Mouse (Mus musculus) heart, embryonic 12.5 days (tissue): ENCODE measurements around the gene Tnik. TPM values are rescaled to one million over a fixed set of nuclear protein-coding genes. Genes with fewer than 3 reads are reported as not detected.

ENCODE experiments used
- ATAC-seq: fragments of 200-750 bp; cut with Nextera tagmentation; 2 replicates; pipeline ENCODE4 v1.8.0; 2017; ENCODE audit warnings: moderate TSS enrichment, moderate library complexity; ENCODE audit not compliant: insufficient number of reproducible peaks, low FRiP score
- H3K27ac ChIP-seq: fragments of 300-500 bp; sonication (generic); 2 replicates; pipeline ENCODE4 v1.5.1; 2016; ENCODE audit warnings: mild to moderate bottlenecking, moderate library complexity; ENCODE audit not compliant: poor library complexity, severe bottlenecking
- H3K27me3 ChIP-seq: fragments of 300-500 bp; sonication (generic); replicated peaks from 2 replicates; pipeline ENCODE4 v1.6.1; 2016; ENCODE audit warnings: mild to moderate bottlenecking, moderate library complexity
- H3K36me3 ChIP-seq: fragments of 300-500 bp; sonication (generic); 2 replicates; pipeline ENCODE4 v1.6.1; 2016; ENCODE audit warnings: mild to moderate bottlenecking, moderate library complexity
- H3K4me1 ChIP-seq: fragments of 300-500 bp; sonication (generic); replicated peaks from 2 replicates; pipeline ENCODE4 v1.6.1; 2016; ENCODE audit warnings: mild to moderate bottlenecking
- H3K4me2 ChIP-seq: fragments of 300-500 bp; sonication (generic); 2 replicates; pipeline ENCODE4 v1.6.1; 2016; ENCODE audit warnings: mild to moderate bottlenecking, moderate library complexity
- H3K4me3 ChIP-seq: fragments of 300-500 bp; sonication (generic); 2 replicates; pipeline ENCODE4 v1.5.1; 2016; ENCODE audit warnings: mild to moderate bottlenecking
- H3K9ac ChIP-seq: fragments of 300-500 bp; sonication (generic); 2 replicates; pipeline ENCODE4 v1.6.1; 2016; ENCODE audit warnings: mild to moderate bottlenecking, moderate library complexity
- H3K9me3 ChIP-seq: fragments of 300-500 bp; sonication (generic); replicated peaks from 2 replicates; pipeline ENCODE4 v1.6.1; 2016; ENCODE audit warnings: mild to moderate bottlenecking, moderate library complexity
- WGBS: fragments of 180-500 bp; shearing (Covaris S2); methylation state at CpG from one replicate; pipeline ENCODE4 v1.1.7; 2016; 5-methylcytosine and 5-hydroxymethylcytosine counted together
- polyA plus RNA-seq: library from polyadenylated mRNA; unstranded; fragments of >200 nt; fragmentation: Nextera tagmentation; extraction: Ambion mirVana; gene quantifications from 2 replicates; pipeline ENCODE4 v1.2.1, GENCODE M21; 2016

Tnik gene
- polyA plus RNA-seq, 1 experiment from 2014 or later: 10.3 TPM

DNA sequence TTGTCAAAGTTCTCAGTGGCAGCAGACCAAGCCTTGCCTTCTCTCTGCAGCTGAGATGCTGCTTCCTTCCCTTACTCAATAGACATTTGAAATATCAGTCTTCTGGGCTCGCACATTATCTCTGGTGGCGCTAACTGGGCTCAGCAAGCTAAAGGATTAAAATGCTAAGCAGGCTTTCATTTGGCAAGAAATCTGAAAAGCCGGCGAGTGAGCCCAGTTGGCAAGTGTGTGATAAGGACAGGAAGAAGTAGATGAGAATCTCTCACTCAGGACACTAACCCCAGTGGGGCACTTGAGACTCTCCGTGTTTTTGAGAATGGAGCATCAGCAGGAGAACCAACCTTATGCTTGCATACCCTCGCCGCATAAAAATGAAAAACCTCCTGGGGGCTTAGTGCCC is 417.8 kb downstream of the Tnik start:
- H3K27me3 ChIP-seq: no peaks in the 10 kb centered on the region

GRCm38 (mm10) chr3:28681866-28682265 is 418.9 kb downstream of the Tnik start:
- ATAC-seq: no peak
- Histone ChIP-seq H3K9me3 (peaks cover 3% of the 10 kb centered on the region; the same call in 1 of the 2 replicates), H3K4me2 (no peak overlapping the region), H3K36me3 (no peaks in the 10 kb centered on the region), H3K9ac (no peak overlapping the region), H3K4me3 (no peak overlapping the region), H3K27ac (no peak overlapping the region), H3K27me3 (no peaks in the 10 kb centered on the region), H3K4me1 (0 out of 2 replicates have a peak, but pooled peaks cover 6% of the 10 kb centered on the region)
- 33% methylated on average over 6 of the region's 6 CpGs for WGBS

More for the DNA sequence above, 417.8 kb downstream of the Tnik start:
- H3K27ac ChIP-seq: no peak overlapping the region
- H3K4me2 ChIP-seq: no peak overlapping the region
- peaks cover 3% of the 10 kb centered on the region; the same call in 1 of the 2 replicates for H3K9me3 ChIP-seq
- no peak overlapping the region for H3K9ac ChIP-seq
- H3K4me1 ChIP-seq: 0 out of 2 replicates have a peak, but pooled peaks cover 6% of the 10 kb centered on the region
- H3K4me3 ChIP-seq: no peak overlapping the region
- no peaks in the 10 kb centered on the region for H3K36me3 ChIP-seq
- no peak for ATAC-seq
- WGBS: 42% methylated on average over 7 of the region's 7 CpGs

DNA sequence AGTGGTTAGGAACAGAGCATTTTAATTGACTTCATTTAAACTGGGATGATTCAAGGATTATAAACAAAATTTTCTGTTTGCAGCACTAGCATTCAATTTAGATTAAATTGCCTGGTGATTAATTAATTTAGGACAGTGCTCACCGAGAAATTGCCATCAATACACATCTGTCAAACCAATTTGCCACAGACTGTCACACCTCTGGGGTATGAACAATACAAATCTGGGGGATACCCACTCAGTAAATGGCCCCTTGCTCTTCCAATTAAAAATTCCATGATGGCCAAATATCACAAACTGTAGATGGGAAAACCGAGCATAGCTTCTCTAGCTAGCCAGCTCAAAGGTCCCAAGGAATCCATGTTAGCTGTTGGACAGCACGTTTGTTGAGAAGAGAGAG is 419.4 kb downstream of the Tnik start:
- H3K4me2 ChIP-seq: no peak overlapping the region
- H3K9me3 ChIP-seq: peaks cover 3% of the 10 kb centered on the region; the same call in 1 of the 2 replicates
- no peak overlapping the region for H3K4me3 ChIP-seq
- WGBS: 62% methylated on average over 3 of the region's 3 CpGs
- no peak for ATAC-seq
- no peak overlapping the region for H3K27ac ChIP-seq
- H3K4me1 ChIP-seq: 0 out of 2 replicates have a peak, but pooled peaks cover 6% of the 10 kb centered on the region
- no peaks in the 10 kb centered on the region for H3K27me3 ChIP-seq
- no peaks in the 10 kb centered on the region for H3K36me3 ChIP-seq
- no peak overlapping the region for H3K9ac ChIP-seq

GRCm38 (mm10) chr3:28685510-28685909 is 422.5 kb downstream of the Tnik start:
- no peaks in the 10 kb centered on the region for H3K36me3 ChIP-seq
- WGBS: 47% methylated on average over 2 of the region's 2 CpGs

DNA sequence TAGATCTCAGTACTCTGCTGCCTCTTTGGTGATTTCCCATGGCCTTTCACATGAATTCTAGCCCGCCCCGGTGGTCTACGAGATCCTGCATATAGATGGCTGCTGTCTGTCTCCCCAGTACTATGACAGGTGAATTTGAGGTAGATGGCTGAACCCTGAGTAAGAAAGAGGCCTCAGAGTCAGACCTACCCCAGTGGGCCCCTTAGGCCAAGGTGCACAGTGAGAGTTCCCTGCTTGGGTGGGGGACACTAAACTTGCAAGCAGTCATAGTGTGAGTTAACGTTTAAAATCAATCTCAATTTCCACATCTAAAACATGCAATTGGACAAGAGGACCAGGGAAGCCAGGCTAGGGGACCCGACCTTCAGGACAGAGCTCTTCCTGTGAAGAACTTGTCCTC is 431.8 kb downstream of the Tnik start:
- no peaks in the 10 kb centered on the region for H3K36me3 ChIP-seq
- WGBS: 85% methylated on average over 5 of the region's 5 CpGs
- no peak for ATAC-seq
- H3K9me3 ChIP-seq: no peaks in the 10 kb centered on the region
- no peak overlapping the region for H3K9ac ChIP-seq
- no peak overlapping the region for H3K4me2 ChIP-seq
- H3K27me3 ChIP-seq: 0 out of 2 replicates have a peak, but pooled peaks cover 3% of the 10 kb centered on the region
- H3K4me3 ChIP-seq: no peak overlapping the region
- H3K4me1 ChIP-seq: no peaks in the 10 kb centered on the region
- no peak overlapping the region for H3K27ac ChIP-seq

More at GRCm38 (mm10) chr3:28685510-28685909, 422.5 kb downstream of the Tnik start:
- H3K27me3 ChIP-seq: no peaks in the 10 kb centered on the region
- no peak overlapping the region for H3K4me3 ChIP-seq
- 0 out of 2 replicates have a peak, but pooled peaks cover 6% of the 10 kb centered on the region for H3K4me1 ChIP-seq
- H3K27ac ChIP-seq: no peak overlapping the region
- no peak overlapping the region for H3K9ac ChIP-seq
- no peak overlapping the region for H3K4me2 ChIP-seq
- 0 out of 2 replicates have a peak, but pooled peaks have one; percentile 29 for ATAC-seq
- H3K9me3 ChIP-seq: no peaks in the 10 kb centered on the region

GRCm38 (mm10) chr3:28695608-28696007 is 432.6 kb downstream of the Tnik start:
- Histone ChIP-seq H3K27ac (no peak overlapping the region), H3K9ac (no peak overlapping the region), H3K9me3 (no peaks in the 10 kb centered on the region), H3K4me3 (no peak overlapping the region), H3K27me3 (0 out of 2 replicates have a peak, but pooled peaks cover 3% of the 10 kb centered on the region), H3K4me2 (no peak overlapping the region), H3K4me1 (no peaks in the 10 kb centered on the region), H3K36me3 (no peaks in the 10 kb centered on the region)
- 83% methylated on average over 13 of the region's 13 CpGs for WGBS
- ATAC-seq: no peak

DNA sequence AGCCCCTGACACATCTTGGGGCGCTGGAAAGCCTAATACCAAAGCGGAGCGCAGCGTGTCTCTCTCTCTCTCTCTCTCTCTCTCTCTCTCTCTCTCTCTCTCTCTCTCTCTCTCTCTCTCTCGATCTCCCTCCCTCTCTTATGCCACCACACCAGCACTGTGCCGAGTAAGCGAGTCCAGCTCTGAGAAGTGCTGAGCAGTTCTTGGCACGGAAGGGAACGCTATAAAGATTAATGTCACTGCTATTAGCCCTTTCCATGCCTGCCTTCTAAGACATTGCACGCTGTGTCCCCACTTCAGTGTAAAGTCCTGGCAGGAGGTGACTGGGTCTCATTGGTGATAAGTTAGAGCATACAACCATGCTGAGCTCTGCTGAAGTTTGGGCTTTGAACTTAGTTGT is 433.1 kb downstream of the Tnik start:
- H3K27ac ChIP-seq: no peak overlapping the region
- no peak for ATAC-seq
- no peak overlapping the region for H3K9ac ChIP-seq
- H3K27me3 ChIP-seq: 0 out of 2 replicates have a peak, but pooled peaks cover 3% of the 10 kb centered on the region
- H3K9me3 ChIP-seq: no peaks in the 10 kb centered on the region
- H3K4me3 ChIP-seq: no peak overlapping the region
- H3K4me1 ChIP-seq: no peaks in the 10 kb centered on the region
- H3K36me3 ChIP-seq: no peaks in the 10 kb centered on the region
- H3K4me2 ChIP-seq: no peak overlapping the region
- 69% methylated on average over 10 of the region's 10 CpGs for WGBS

DNA sequence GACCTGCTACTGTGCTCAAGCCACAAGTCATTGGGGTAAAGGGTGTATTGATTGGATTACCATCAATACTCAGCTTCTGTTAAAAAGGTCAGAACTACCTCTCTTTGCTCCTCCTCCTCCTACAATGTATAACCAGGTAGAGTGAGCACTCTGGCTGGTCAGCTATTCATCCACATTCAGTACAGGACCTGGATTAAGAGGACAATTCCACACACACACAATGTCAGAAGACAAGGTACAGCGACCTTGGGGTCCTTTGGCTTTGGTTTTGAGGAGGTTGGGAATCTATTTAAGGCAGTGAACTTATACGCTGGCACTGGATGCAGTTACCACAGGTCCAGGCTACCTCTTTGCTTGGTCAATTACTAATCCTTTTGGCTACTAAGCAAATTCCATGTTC is 434.8 kb downstream of the Tnik start, which contains the start of gene Slc2a2:
Gene Slc2a2 (plus strand): TSS at position 107 of the 400 bp plus-strand sequence.
- H3K4me3 ChIP-seq: no peak within 1 kb of the TSS
- no peak within 1 kb of the TSS for H3K27ac ChIP-seq
- H3K4me1 ChIP-seq: no peaks in the 10 kb centered on the region
- H3K27me3 ChIP-seq: 0 out of 2 replicates have a peak, but pooled peaks cover 3% of the 10 kb centered on the region
- WGBS: 62% methylated on average over 2 of the region's 2 CpGs
- H3K9me3 ChIP-seq: no peaks in the 10 kb centered on the region
- ATAC-seq: no peak
- no peaks in the 10 kb centered on the region for H3K36me3 ChIP-seq
- no peak within 1 kb of the TSS for H3K9ac ChIP-seq
- no peak within 1 kb of the TSS for H3K4me2 ChIP-seq

GRCm38 (mm10) chr3:28699601-28700000 is 436.6 kb downstream of the Tnik start:
- Histone ChIP-seq H3K9ac (no peak overlapping the region), H3K9me3 (no peaks in the 10 kb centered on the region), H3K4me3 (no peak overlapping the region), H3K27me3 (0 out of 2 replicates have a peak, but pooled peaks cover 3% of the 10 kb centered on the region), H3K36me3 (no peaks in the 10 kb centered on the region), H3K27ac (no peak overlapping the region), H3K4me2 (no peak overlapping the region), H3K4me1 (no peaks in the 10 kb centered on the region)
- WGBS: 66% methylated on average over 4 of the region's 4 CpGs
- no peak for ATAC-seq

GRCm38 (mm10) chr3:28705522-28706137 is 442.6 kb downstream of the Tnik start:
- no peak overlapping the region for H3K9ac ChIP-seq
- whole genome bisulfite sequencing: 51% methylated on average over 10 of the region's 10 CpGs
- H3K4me2 ChIP-seq: no peak overlapping the region
- no peaks in the 10 kb centered on the region for H3K36me3 ChIP-seq
- ATAC-seq: no peak
- no peak overlapping the region for H3K4me3 ChIP-seq
- H3K4me1 ChIP-seq: no peaks in the 10 kb centered on the region
- H3K27me3 ChIP-seq: no peaks in the 10 kb centered on the region
- no peak overlapping the region for H3K27ac ChIP-seq
- no peaks in the 10 kb centered on the region for H3K9me3 ChIP-seq

DNA sequence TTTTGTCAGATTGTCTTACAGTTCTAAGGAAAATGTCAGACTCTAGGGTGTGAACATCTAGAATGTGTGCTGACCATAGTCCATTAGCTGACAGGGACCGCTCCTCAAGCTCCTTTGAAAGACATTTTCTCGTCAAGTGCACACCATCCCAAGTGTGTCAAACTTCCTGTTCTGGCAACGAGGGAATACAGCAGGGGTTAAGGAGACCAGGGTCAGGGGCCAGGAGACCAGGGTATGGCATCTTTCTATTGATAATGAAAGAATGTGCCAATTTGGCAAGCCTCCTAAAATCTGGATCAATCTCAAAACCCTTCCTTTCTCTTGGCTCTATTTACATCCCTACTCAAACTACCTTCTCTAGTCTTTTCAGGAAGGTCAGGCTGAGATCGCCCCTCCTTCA is 443.7 kb downstream of the Tnik start:
- H3K9me3 ChIP-seq: no peaks in the 10 kb centered on the region
- ATAC-seq: no peak
- H3K9ac ChIP-seq: no peak overlapping the region
- WGBS: 65% methylated on average over 4 of the region's 4 CpGs
- H3K27ac ChIP-seq: no peak overlapping the region
- H3K4me2 ChIP-seq: no peak overlapping the region
- H3K36me3 ChIP-seq: no peaks in the 10 kb centered on the region
- no peaks in the 10 kb centered on the region for H3K4me1 ChIP-seq
- H3K4me3 ChIP-seq: no peak overlapping the region
- H3K27me3 ChIP-seq: no peaks in the 10 kb centered on the region
